Mouse (Mus musculus): ENCODE measurements around the gene Fktn. TPM values are rescaled to one million over a fixed set of nuclear protein-coding genes. Genes with fewer than 3 reads are reported as not detected.
"Not testable (repeated sequence)": the region's sequence is repeated elsewhere in the genome, so short reads cannot be mapped to it uniquely, and the experiment has no call there.

The Fktn gene
- 12.3 and 13.6 TPM in 2 replicates for polyA plus RNA-seq (2012; rRNA removed)

- DNase-seq (ENCODE audit: low spot score): no peak
Measured at GRCm38 (mm10) chr4:53713704-53714050, at the start of gene Fktn. TSS of gene Fktn (plus strand) at chr4:53713998.

- no peak for DNase-seq (ENCODE audit: low spot score)
Measured at GRCm38 (mm10) chr4:53682092-53682491, 31.7 kb upstream of the Fktn start.

- no peak for DNase-seq (ENCODE audit: low spot score)
Measured at GRCm38 (mm10) chr4:53688965-53689364, 24.8 kb upstream of the Fktn start.

GRCm38 (mm10) chr4:53691418-53691817 lies 22.4 kb upstream of the Fktn start:
- DNase-seq (ENCODE audit: low spot score): no peak

- DNase-seq (ENCODE audit: low spot score): not testable (repeated sequence)
Measured at GRCm38 (mm10) chr4:53709166-53709565, 4.6 kb upstream of the Fktn start.

- no peak for DNase-seq (ENCODE audit: low spot score)
Measured at GRCm38 (mm10) chr4:53710021-53710420, 3.8 kb upstream of the Fktn start.

- DNase-seq (ENCODE audit: low spot score): no peak
Measured at GRCm38 (mm10) chr4:53710555-53711328, 3.1 kb upstream of the Fktn start.

- DNase-seq (ENCODE audit: low spot score): peak; percentile 72
Measured at GRCm38 (mm10) chr4:53714051-53714814, 435 bp downstream of the Fktn start.

- no peak for DNase-seq (ENCODE audit: low spot score)
Measured at GRCm38 (mm10) chr4:53715977-53716376, 2.2 kb downstream of the Fktn start.

- no peak for DNase-seq (ENCODE audit: low spot score)
Measured at GRCm38 (mm10) chr4:53717546-53717945, 3.7 kb downstream of the Fktn start.

GRCm38 (mm10) chr4:53718261-53718660 lies 4.5 kb downstream of the Fktn start:
- DNase-seq (ENCODE audit: low spot score): no peak

- no peak for DNase-seq (ENCODE audit: low spot score)
Measured at GRCm38 (mm10) chr4:53722506-53722905, 8.7 kb downstream of the Fktn start.

- not testable (repeated sequence) for DNase-seq (ENCODE audit: low spot score)
Measured at GRCm38 (mm10) chr4:53726100-53726499, 12.3 kb downstream of the Fktn start.

- DNase-seq (ENCODE audit: low spot score): no peak
Measured at GRCm38 (mm10) chr4:53728121-53728520, 14.3 kb downstream of the Fktn start.

GRCm38 (mm10) chr4:53738956-53739616 lies 25.3 kb downstream of the Fktn start:
- DNase-seq (ENCODE audit: low spot score): no peak

GRCm38 (mm10) chr4:53749831-53750230 lies 36.0 kb downstream of the Fktn start:
- no peak for DNase-seq (ENCODE audit: low spot score)

- DNase-seq (ENCODE audit: low spot score): no peak
Measured at GRCm38 (mm10) chr4:53750391-53751120, 36.8 kb downstream of the Fktn start.

- DNase-seq (ENCODE audit: low spot score): no peak
Measured at GRCm38 (mm10) chr4:53757030-53757429, 43.2 kb downstream of the Fktn start.

- DNase-seq (ENCODE audit: low spot score): no peak
Measured at GRCm38 (mm10) chr4:53758764-53759163, 45.0 kb downstream of the Fktn start.

GRCm38 (mm10) chr4:53759678-53760077 lies 45.9 kb downstream of the Fktn start:
- no peak for DNase-seq (ENCODE audit: low spot score)

GRCm38 (mm10) chr4:53762501-53762900 lies 48.7 kb downstream of the Fktn start:
- no peak for DNase-seq (ENCODE audit: low spot score)

Data from urinary bladder, adult 2 months (tissue).